Mouse (Mus musculus) MEL (cell line): ENCODE measurements around the gene Polr1e.

Source experiments
- CTCF ChIP-seq, 3 experiments: IDR thresholded peaks in 2 of 3; conservative IDR thresholded peaks in 1 of 3; 2 replicates each; pipeline ENCODE4 v1.5.1; 2011 to 2012; ENCODE audit warnings: low read length in 3 of 3, low read depth in 2 of 3, mild to moderate bottlenecking in 2 of 3, improper control_type of control experiment in 1 of 3, inconsistent platforms in 1 of 3, mixed read lengths in 1 of 3, moderate library complexity in 1 of 3; ENCODE audit not compliant: control insufficient read depth in 1 of 3, insufficient read depth in 1 of 3, poor library complexity in 1 of 3, severe bottlenecking in 1 of 3
- EP300 ChIP-seq, 2 experiments: IDR thresholded peaks; 2 replicates each; pipeline ENCODE4 v1.6.1; 2011; ENCODE audit warnings: improper control_type of control experiment in 2 of 2, low read length in 2 of 2, low read depth in 1 of 2, mild to moderate bottlenecking in 1 of 2
- ETS1 ChIP-seq: IDR thresholded peaks from 2 replicates; pipeline ENCODE4 v1.6.1; 2012; ENCODE audit warnings: low read depth, mild to moderate bottlenecking, inconsistent platforms, low read length, improper control_type of control experiment, moderate library complexity
- GATA1 ChIP-seq: IDR thresholded peaks from 2 replicates; pipeline ENCODE4 v1.6.1; 2011; ENCODE audit warnings: low read depth, low read length, improper control_type of control experiment
- MEF2A ChIP-seq: IDR thresholded peaks from 2 replicates; pipeline ENCODE4 v1.6.1; 2014; ENCODE audit warnings: low read depth, mild to moderate bottlenecking, inconsistent platforms, low read length, improper control_type of control experiment; ENCODE audit not compliant: poor library complexity, insufficient replicate concordance, severe bottlenecking; ENCODE audit errors: extremely low read depth
- NELFE ChIP-seq: IDR thresholded peaks from 2 replicates; pipeline ENCODE4 v1.6.1; 2011; ENCODE audit warnings: low read depth, low read length, improper control_type of control experiment
- POLR2A ChIP-seq, 2 experiments: IDR thresholded peaks; 2 replicates each; pipeline ENCODE4 v1.6.1; 2011 to 2012; ENCODE audit warnings: low read length in 2 of 2, mild to moderate bottlenecking in 2 of 2, control low read depth in 1 of 2, improper control_type of control experiment in 1 of 2, low read depth in 1 of 2, moderate library complexity in 1 of 2; ENCODE audit not compliant: control insufficient read depth in 1 of 2, insufficient read depth in 1 of 2, poor library complexity in 1 of 2
- POLR2AphosphoS5 ChIP-seq: IDR thresholded peaks from 2 replicates; pipeline ENCODE4 v1.6.1; 2012; ENCODE audit warnings: low read depth, borderline replicate concordance, mild to moderate bottlenecking, inconsistent platforms, low read length, moderate library complexity, mixed read lengths
- USF1 ChIP-seq: IDR thresholded peaks from 2 replicates; pipeline ENCODE4 v1.6.1; 2014; ENCODE audit warnings: low read depth, mild to moderate bottlenecking, inconsistent platforms, low read length, improper control_type of control experiment, moderate library complexity
- ZKSCAN1 ChIP-seq: IDR thresholded peaks from 2 replicates; pipeline ENCODE4 v1.6.1; 2012; ENCODE audit warnings: low read depth, mild to moderate bottlenecking, inconsistent platforms, low read length, improper control_type of control experiment, moderate library complexity

GRCm38 (mm10) chr4:44993847-44994246 is 24.5 kb upstream of the Polr1e start:
- TF ChIP-seq EP300 (IDR thresholded peaks at IDR 0.05; ENCODE audit: low read depth in 1 of 2, low read length in 2 of 2) (no peak), POLR2A (IDR thresholded peaks at IDR 0.05; ENCODE audit: control insufficient read depth in 1 of 2, insufficient read depth in 1 of 2, low read depth in 1 of 2, low read length in 2 of 2, poor library complexity in 1 of 2) (no peak), GATA1 (no peak), CTCF (IDR thresholded peaks at IDR 0.05 in 2 of 3, conservative IDR thresholded peaks at IDR 0.05 in 1 of 3; ENCODE audit: control insufficient read depth in 1 of 3, insufficient read depth in 1 of 3, low read depth in 2 of 3, low read length in 3 of 3, poor library complexity in 1 of 3, severe bottlenecking in 1 of 3) (no peak), ZKSCAN1 (no peak), MEF2A (no peak), USF1 (no peak), POLR2AphosphoS5 (no peak), ETS1 (no peak), NELFE (no peak)
